Mouse (Mus musculus) liver, embryonic 12.5 days (tissue): Measurements from ENCODE around the gene Mtx3. TPM values are rescaled to one million over a fixed set of nuclear protein-coding genes. Genes with fewer than 3 reads are reported as not detected.

Source experiments
- ATAC-seq: fragments of 200-750 bp; cut with Nextera tagmentation; 2 replicates; pipeline ENCODE4 v1.8.0; 2017; ENCODE audit warnings: moderate number of reproducible peaks, mild to moderate bottlenecking, moderate library complexity
- H3K27ac ChIP-seq: fragments of 300-500 bp; sonication (generic); 2 replicates; pipeline ENCODE4 v1.5.1; 2016; ENCODE audit warnings: mild to moderate bottlenecking
- H3K27me3 ChIP-seq: fragments of 300-500 bp; sonication (generic); replicated peaks from 2 replicates; pipeline ENCODE4 v1.6.1; 2016; ENCODE audit warnings: mild to moderate bottlenecking, moderate library complexity
- H3K36me3 ChIP-seq: fragments of 300-500 bp; sonication (generic); 2 replicates; pipeline ENCODE4 v1.6.1; 2016; ENCODE audit warnings: mild to moderate bottlenecking, moderate library complexity
- H3K4me1 ChIP-seq: fragments of 300-500 bp; sonication (generic); 2 replicates; pipeline ENCODE4 v1.6.1; 2016
- H3K4me2 ChIP-seq: fragments of 300-500 bp; sonication (generic); 2 replicates; pipeline ENCODE4 v1.6.1; 2016; ENCODE audit warnings: mild to moderate bottlenecking, moderate library complexity
- H3K4me3 ChIP-seq: fragments of 300-500 bp; sonication (generic); 2 replicates; pipeline ENCODE4 v1.5.1; 2016; ENCODE audit warnings: mild to moderate bottlenecking, moderate library complexity
- H3K9ac ChIP-seq: fragments of 300-500 bp; sonication (generic); 2 replicates; pipeline ENCODE4 v1.6.1; 2016; ENCODE audit warnings: mild to moderate bottlenecking, moderate library complexity
- H3K9me3 ChIP-seq: fragments of 300-500 bp; sonication (generic); replicated peaks from 2 replicates; pipeline ENCODE4 v1.6.1; 2016; ENCODE audit warnings: mild to moderate bottlenecking, moderate library complexity
- WGBS: fragments of 180-500 bp; shearing (Covaris S2); methylation state at CpG from one replicate; pipeline ENCODE4 v1.1.7; 2016; ENCODE audit not compliant: insufficient replicate concordance; 5-methylcytosine and 5-hydroxymethylcytosine counted together
- polyA plus RNA-seq: library from polyadenylated mRNA; unstranded; fragments of >200 nt; fragmentation: Nextera tagmentation; extraction: Ambion mirVana; gene quantifications from 2 replicates; pipeline ENCODE4 v1.2.1, GENCODE M21; 2016

The Mtx3 gene
- polyA plus RNA-seq, 1 experiment from 2014 or later, result 1.1 TPM

GRCm38 (mm10) chr13:92884930-92885329, 40.4 kb downstream of the Mtx3 start:
- 67% methylated on average over 1 of the region's 1 CpGs for WGBS
- Histone ChIP-seq H3K27ac (no peak overlapping the region), H3K27me3 (no peaks in the 10 kb centered on the region), H3K36me3 (no peaks in the 10 kb centered on the region), H3K4me2 (no peak overlapping the region), H3K9ac (no peak overlapping the region), H3K9me3 (no peaks in the 10 kb centered on the region), H3K4me1 (no peaks in the 10 kb centered on the region), H3K4me3 (no peak overlapping the region)
- ATAC-seq, result no peak

GRCm38 (mm10) chr13:92899087-92899486, 54.5 kb downstream of the Mtx3 start:
- Histone ChIP-seq H3K36me3 (no peaks in the 10 kb centered on the region), H3K9ac (no peak overlapping the region), H3K4me3 (no peak overlapping the region), H3K27me3 (no peaks in the 10 kb centered on the region), H3K9me3 (no peaks in the 10 kb centered on the region), H3K4me2 (no peak overlapping the region), H3K27ac (no peak overlapping the region), H3K4me1 (no peaks in the 10 kb centered on the region)
- 63% methylated on average over 6 of the region's 6 CpGs for WGBS
- no peak for ATAC-seq

- 39% methylated on average over 4 of the region's 4 CpGs for WGBS
- Histone ChIP-seq H3K36me3 (no peaks in the 10 kb centered on the region), H3K4me1 (no peaks in the 10 kb centered on the region), H3K27me3 (no peaks in the 10 kb centered on the region), H3K4me3 (no peak overlapping the region), H3K27ac (no peak overlapping the region), H3K9ac (no peak overlapping the region), H3K9me3 (no peaks in the 10 kb centered on the region), H3K4me2 (no peak overlapping the region)
- no peak for ATAC-seq
These were observed 58.7 kb downstream of the Mtx3 start for GRCm38 (mm10) chr13:92903291-92903690.

GRCm38 (mm10) chr13:92905944-92906343, 61.4 kb downstream of the Mtx3 start:
- H3K9me3 ChIP-seq, result no peaks in the 10 kb centered on the region
- H3K4me3 ChIP-seq, result no peak overlapping the region
- 69% methylated on average over 5 of the region's 5 CpGs for WGBS
- H3K4me2 ChIP-seq, result no peak overlapping the region
- H3K9ac ChIP-seq, result no peak overlapping the region
- no peaks in the 10 kb centered on the region for H3K36me3 ChIP-seq
- H3K27me3 ChIP-seq, result no peaks in the 10 kb centered on the region
- no peak for ATAC-seq
- H3K4me1 ChIP-seq, result no peaks in the 10 kb centered on the region
- no peak overlapping the region for H3K27ac ChIP-seq

- no peaks in the 10 kb centered on the region for H3K9me3 ChIP-seq
- no peak overlapping the region for H3K27ac ChIP-seq
- no peaks in the 10 kb centered on the region for H3K36me3 ChIP-seq
- no peak overlapping the region for H3K4me2 ChIP-seq
- H3K4me1 ChIP-seq, result no peaks in the 10 kb centered on the region
- ATAC-seq, result no peak
- 38% methylated on average over 5 of the region's 5 CpGs for WGBS
- H3K4me3 ChIP-seq, result no peak overlapping the region
- H3K27me3 ChIP-seq, result no peaks in the 10 kb centered on the region
- no peak overlapping the region for H3K9ac ChIP-seq
These were observed 62.8 kb downstream of the Mtx3 start for GRCm38 (mm10) chr13:92907366-92907765.

Other genes starting within 250 kb of the Mtx3 start
- gene Serinc5, start 233.7 kb upstream of the Mtx3 start, polyA plus RNA-seq, result 26.7 and 27.6 TPM in 2 replicates
- gene Thbs4, start 49.9 kb upstream of the Mtx3 start, polyA plus RNA-seq, result 0.13 and 0.17 TPM in 2 replicates